Mouse (Mus musculus) olfactory bulb, adult 2 months (tissue): ENCODE measurements around the gene 1700011L22Rik.

Experiments used
- CTCF ChIP-seq: fragments of 200-500 bp; IDR thresholded peaks from 2 replicates; pipeline ENCODE4 v1.5.1; 2012; ENCODE audit warnings: low read depth, mild to moderate bottlenecking, low read length, moderate library complexity; ENCODE audit not compliant: insufficient read depth
- POLR2A ChIP-seq: fragments of 200-500 bp; IDR thresholded peaks from 2 replicates; pipeline ENCODE4 v1.6.1; 2012; ENCODE audit warnings: mild to moderate bottlenecking, low read depth, low read length, moderate library complexity; ENCODE audit not compliant: insufficient read depth

DNA sequence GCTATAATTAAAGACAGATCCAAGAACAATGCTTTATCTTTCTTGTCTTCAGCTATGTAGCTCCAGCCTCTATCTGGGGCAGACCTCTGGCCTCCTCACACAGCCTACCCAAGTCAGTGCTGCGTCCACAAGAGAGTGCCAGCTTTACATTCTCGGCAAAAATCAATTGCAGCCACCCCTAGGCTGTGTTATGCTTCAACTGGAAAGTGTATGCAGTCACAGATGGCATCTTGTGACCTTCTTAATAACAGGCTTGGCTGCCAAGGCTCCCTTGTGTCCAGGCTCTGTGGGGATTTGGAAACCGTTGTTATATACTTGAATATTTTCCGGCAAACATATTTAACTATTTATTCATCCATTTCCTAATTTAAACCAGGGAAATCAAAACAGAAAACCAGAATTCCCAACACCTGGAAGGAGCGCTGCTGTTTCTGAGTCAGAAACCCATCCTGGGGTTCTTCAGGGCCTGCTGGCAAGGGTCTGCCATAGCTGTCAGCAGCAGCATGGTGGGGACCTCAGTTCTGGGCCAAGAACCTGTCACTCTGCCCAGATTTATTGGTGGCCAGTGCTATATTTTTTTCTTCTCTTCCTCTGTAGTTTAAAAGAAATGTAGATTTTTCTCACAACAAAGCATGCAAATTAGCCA, 26.1 kb downstream of the 1700011L22Rik start:
- no peak for TF ChIP-seq CTCF
- TF ChIP-seq POLR2A: no peak
